Mouse (Mus musculus) layer of hippocampus, postnatal 36 days (tissue): ENCODE data around the gene Nxt1. TPM values are rescaled to one million over a fixed set of nuclear protein-coding genes. Genes with fewer than 3 reads are reported as not detected.

Source experiments
- DNase-seq, 2 experiments: peaks; one replicate each; pipeline ENCODE4 v3.0.0; 2022
- total RNA-seq, 2 experiments: library from RNA; stranded (reverse); gene quantifications; 2 replicates each; pipeline ENCODE4 v1.2.3; 2021

Gene Nxt1
- total RNA-seq, 2 experiments from 2014 or later = 11.0 to 12.6 TPM

DNA sequence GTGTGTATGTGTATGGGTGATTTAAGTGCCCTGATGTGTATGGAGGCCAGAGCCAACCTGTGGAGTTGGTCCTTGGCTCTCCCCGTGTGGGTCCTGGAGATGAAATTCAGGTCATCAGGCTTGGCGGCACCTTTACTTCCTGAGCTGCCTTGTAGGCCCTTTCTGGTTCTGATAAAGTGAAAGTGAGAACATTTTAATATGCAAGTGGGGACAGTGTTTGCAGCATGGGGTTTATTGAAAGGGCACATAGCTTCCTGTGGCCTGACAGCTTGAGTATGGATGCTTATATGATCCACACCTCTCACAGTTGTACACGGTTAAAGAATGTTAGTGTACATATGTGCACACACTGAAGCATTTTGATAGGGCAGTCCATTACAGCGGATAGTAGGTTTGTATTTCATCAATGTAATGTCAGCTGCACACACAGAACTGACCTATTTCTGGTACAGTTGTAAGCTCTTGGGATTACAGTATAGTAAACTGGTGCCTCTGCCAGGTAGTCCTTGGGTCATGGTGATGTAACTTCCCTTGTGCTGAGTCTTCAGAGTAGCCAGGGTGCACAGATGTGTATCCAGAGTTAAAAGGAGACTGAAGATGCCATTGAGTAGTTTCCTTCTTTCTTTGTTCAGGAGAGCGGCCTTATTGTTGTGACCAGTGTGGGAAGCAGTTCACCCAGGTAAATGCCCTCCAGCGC, 17.2 kb downstream of the Nxt1 start:
- no peak for DNase-seq

DNA sequence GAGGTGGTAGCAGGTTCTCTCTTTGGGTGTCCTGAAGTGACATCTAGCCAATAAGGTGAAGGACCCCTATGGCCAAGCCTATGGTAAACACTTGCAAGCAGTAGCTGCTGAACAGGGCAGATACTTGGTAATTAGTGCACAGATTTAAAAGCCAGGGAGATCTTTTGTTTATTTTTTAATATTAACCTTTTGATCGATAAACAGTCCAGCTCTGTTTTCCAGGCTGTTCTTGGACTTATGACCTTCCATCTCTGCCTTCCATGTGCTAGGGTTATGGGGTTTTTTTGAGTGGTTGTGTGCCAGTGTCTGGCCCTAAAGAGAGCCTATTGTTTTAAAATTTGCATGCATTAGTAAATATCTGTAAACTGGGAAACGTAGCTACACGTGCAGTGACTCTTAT, 17.9 kb downstream of the Nxt1 start:
- no peak for DNase-seq

GRCm38 (mm10) chr2:148690781-148691180, 18.4 kb downstream of the Nxt1 start:
- DNase-seq = no peak

DNA sequence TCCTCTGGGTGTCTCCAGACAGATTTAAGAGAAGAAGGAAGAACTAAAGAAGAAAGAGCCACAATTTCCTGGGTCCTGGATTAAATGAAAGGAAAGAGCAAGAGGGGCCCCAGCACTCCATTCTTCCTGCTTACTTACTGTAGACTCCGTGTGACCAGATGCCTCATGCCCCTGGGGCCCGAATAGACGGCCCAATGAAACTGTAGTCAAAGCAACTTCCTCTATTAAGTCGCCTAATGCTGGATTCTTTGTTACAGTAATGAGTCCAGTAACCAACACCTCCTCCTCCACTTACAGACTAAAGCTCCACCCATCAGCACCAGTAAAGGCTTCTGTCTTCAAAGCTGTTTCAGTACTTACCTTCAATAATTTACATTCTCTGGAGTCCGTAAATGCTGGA, 26.2 kb downstream of the Nxt1 start:
- no peak for DNase-seq

DNA sequence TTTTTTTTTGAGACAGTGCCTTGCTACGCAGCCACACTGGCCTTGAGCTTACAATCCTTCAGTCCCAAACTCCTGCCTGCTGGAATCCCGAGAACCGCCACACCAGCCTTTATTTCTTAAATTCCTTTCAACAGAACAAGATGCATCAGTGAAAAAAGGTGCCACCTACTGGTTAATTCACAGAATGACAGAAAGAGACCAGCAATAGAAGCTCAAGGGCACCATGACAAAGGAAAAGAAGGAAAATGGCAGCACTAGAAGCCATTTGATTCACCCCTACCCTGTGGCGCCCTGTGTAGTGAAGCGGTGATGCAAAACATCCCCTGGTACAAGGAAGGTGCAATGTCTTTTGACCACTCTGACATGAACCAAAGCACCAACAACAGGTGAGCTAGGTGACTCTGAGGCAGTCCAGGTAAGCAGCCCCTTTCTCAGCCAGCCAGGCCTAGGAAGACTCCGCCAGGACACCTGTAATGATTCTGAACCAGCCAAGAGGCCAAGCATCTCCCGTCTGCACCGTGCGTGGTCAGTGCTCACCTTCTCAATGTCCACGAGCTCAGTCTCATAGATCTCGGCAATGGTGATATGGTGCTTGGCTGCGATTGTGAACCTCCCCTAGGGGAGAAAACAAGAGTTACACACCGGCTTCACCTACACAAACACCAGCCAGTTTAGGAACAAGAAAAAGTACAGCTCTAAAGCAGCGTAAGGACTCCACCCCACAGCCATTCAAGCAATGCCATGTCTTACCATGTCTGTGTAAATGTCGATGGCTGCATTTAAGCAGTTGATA, 34.2 kb downstream of the Nxt1 start:
- no peak for DNase-seq

DNA sequence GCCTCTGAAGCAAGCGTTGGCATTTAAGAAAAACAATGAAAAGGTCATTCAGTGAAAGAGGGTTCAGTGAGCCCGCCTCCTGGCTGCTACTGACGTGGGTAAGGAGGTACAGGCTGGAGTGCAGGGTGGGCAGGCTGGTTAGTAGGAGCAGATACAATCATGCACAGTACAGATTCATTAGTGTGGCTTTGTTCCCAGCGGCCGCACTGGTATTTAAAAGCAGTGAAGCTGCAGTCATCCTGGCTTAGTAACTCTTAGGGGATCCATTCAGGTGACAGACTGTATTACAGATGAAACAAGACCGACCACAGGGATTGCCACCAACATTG, 34.8 kb downstream of the Nxt1 start:
- no peak for DNase-seq

- DNase-seq = no peak
Measured at GRCm38 (mm10) chr2:148712326-148712725, 39.9 kb downstream of the Nxt1 start.

DNA sequence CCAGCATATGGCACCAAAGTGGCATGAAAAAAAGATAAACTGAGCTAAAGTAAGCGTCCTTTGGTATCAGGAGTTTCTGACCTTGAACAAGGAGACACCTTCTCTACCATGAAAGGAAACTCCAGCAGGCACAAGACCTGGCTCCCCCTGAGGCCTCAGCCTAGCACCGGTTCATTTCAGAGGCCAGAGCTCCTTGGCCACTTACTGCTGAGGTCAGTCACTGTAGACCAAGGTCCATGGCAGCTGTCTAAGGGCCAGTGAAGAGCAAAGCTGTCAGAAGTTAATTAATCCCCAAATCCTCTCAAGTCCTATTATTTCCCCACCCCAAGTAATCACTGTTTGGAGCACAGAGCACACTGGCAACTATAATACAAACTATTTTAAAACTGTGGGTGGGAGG, 44.7 kb downstream of the Nxt1 start:
- DNase-seq = no peak

GRCm38 (mm10) chr2:148719271-148719995, 47.0 kb downstream of the Nxt1 start:
- no peak for DNase-seq

Other genes with a start within 250 kb of the Nxt1 start
- gene Cd93, start 229.0 kb upstream of the Nxt1 start, total RNA-seq = 1 to 10 TPM; 5.0 to 6.2 TPM
- 10 to 100 TPM; 32.5 to 33.2 TPM for gene Gzf1, start 8.4 kb downstream of the Nxt1 start, total RNA-seq
- gene Napb, start 59.9 kb downstream of the Nxt1 start, total RNA-seq = 100 to 1,000 TPM; 295 to 320 TPM
- 1 to 10 TPM in 1 of 2 experiments, under 1 TPM in 1; 0.55 to 1.6 TPM for gene Cstl1, start 77.8 kb downstream of the Nxt1 start, total RNA-seq
- gene Cst11, start 98.9 kb downstream of the Nxt1 start, total RNA-seq = not detected
- gene 8030411F24Rik, start 109.4 kb downstream of the Nxt1 start, total RNA-seq = not detected
- gene Cst12, start 116.8 kb downstream of the Nxt1 start, total RNA-seq = 1 to 10 TPM; 3.3 to 3.7 TPM
- not detected for gene Cst8, start 126.2 kb downstream of the Nxt1 start, total RNA-seq
- not detected for gene Cst13, start 147.5 kb downstream of the Nxt1 start, total RNA-seq
- not detected for gene Cst9, start 162.5 kb downstream of the Nxt1 start, total RNA-seq
- gene 9230104L09Rik, start 192.4 kb downstream of the Nxt1 start, total RNA-seq = not detected
- 1,000 to 10,000 TPM; 2,172 to 2,182 TPM for gene Cst3, start 203.1 kb downstream of the Nxt1 start, total RNA-seq